Mouse (Mus musculus): Measurements from ENCODE around the gene Mrpl30. TPM values are rescaled to one million over a fixed set of nuclear protein-coding genes. Genes with fewer than 3 reads are reported as not detected.

The Mrpl30 gene
- total RNA-seq (2014; rRNA removed) (105 and 153 TPM in 2 replicates), polyA plus RNA-seq (2015; fragmentation: Nextera tagmentation; extraction: Ambion mirVana) (291 and 359 TPM in 2 replicates)

DNA sequence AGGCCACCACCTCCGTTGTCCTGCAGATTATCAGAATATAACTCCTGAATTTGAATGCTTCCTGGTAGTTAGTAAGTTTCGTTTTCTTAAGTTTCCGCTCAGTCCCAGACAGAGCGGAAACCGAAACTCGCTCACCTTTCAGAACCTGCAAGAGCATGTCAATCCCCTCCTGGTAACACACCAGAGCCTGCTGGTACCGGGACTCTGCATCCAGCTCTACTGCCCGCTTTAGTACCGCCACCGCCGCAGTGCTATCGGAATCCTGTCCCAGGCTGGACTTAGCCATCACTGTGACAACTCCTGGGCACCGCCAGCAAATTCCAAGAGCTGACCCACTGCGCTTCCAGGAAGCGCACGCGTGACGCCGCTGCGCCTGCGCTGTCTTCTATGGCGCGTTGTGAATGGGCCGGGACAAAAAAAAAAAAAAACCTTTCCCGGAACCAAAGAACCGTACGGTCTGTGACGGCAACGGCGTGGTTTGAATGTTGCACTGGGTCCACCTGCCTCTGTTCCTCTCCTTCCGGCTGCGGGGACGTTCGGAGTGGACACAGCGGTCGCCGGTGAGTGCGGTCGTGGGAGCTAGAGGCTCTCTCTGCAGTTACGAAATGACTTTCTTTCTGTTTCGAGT is at the start of gene Mrpl30, which contains the start of gene Mitd1:
TSS of gene Mrpl30 (plus strand) at position 453 of the 628 bp plus-strand sequence.
TSS of gene Mitd1 (minus strand) at position 387 of the 628 bp plus-strand sequence.
- Histone ChIP-seq H3K9ac (peak within 1 kb of the TSS; percentile 63), H3K27me3 (ENCODE audit: insufficient read depth, low read length) (no peaks in the 10 kb centered on the region), H3K36me3 (ENCODE audit: insufficient read depth) (peaks cover 7% of the 10 kb centered on the region; the same call in 1 of the 2 replicates), H3K4me1 (ENCODE audit: insufficient read depth) (peaks cover 6% of the 10 kb centered on the region; the same call in 1 of the 2 replicates), H3K9me3 (ENCODE audit: low read length) (no peaks in the 10 kb centered on the region), H3K4me2 (ENCODE audit: low read depth) (peak within 1 kb of the TSS; percentile 65), H3K27ac (ENCODE audit: low read depth, low read length) (peak within 1 kb of the TSS; percentile 57; the same call in 1 of the 2 replicates), H3K4me3 (ENCODE audit: low read depth, low read length) (peak within 1 kb of the TSS; percentile 62)
- DNase-seq (peak; percentile 95), ATAC-seq (peak; percentile 97)
- WGBS = under 1% methylated on average over 41 of the region's 41 CpGs
- no peak for TF ChIP-seq CTCF (IDR thresholded peaks at IDR 0.05; ENCODE audit: low read depth)

- Histone ChIP-seq H3K9ac (no peak overlapping the region), H3K9me3 (ENCODE audit: low read length) (no peaks in the 10 kb centered on the region), H3K4me1 (ENCODE audit: insufficient read depth) (no peaks in the 10 kb centered on the region), H3K36me3 (ENCODE audit: insufficient read depth) (0 out of 2 replicates have a peak, but pooled peaks cover 6% of the 10 kb centered on the region), H3K4me3 (ENCODE audit: low read depth, low read length) (no peak overlapping the region), H3K4me2 (ENCODE audit: low read depth) (no peak overlapping the region), H3K27ac (ENCODE audit: low read depth, low read length) (no peak overlapping the region), H3K27me3 (ENCODE audit: insufficient read depth, low read length) (no peaks in the 10 kb centered on the region)
- DNase-seq (no peak), ATAC-seq (no peak)
- WGBS = 84% methylated on average over 8 of the region's 8 CpGs
- TF ChIP-seq CTCF (IDR thresholded peaks at IDR 0.05; ENCODE audit: low read depth) = no peak
Measured at GRCm38 (mm10) chr1:37846878-37847277, 43.4 kb upstream of the Mrpl30 start.

GRCm38 (mm10) chr1:37850696-37851095 is 39.6 kb upstream of the Mrpl30 start:
- peaks cover 14% of the 10 kb centered on the region; the same call in 1 of the 2 replicates for H3K36me3 ChIP-seq (ENCODE audit: insufficient read depth)
- DNase-seq (no peak), ATAC-seq (no peak)
- 66% methylated on average over 2 of the region's 2 CpGs for WGBS
- no peak for TF ChIP-seq CTCF (IDR thresholded peaks at IDR 0.05; ENCODE audit: low read depth)
- H3K9me3 ChIP-seq (ENCODE audit: low read length) = no peaks in the 10 kb centered on the region
- H3K27me3 ChIP-seq (ENCODE audit: insufficient read depth, low read length) = no peaks in the 10 kb centered on the region
- no peak overlapping the region for H3K4me3 ChIP-seq (ENCODE audit: low read depth, low read length)
- H3K4me1 ChIP-seq (ENCODE audit: insufficient read depth) = no peaks in the 10 kb centered on the region
- no peak overlapping the region for H3K9ac ChIP-seq
- H3K27ac ChIP-seq (ENCODE audit: low read depth, low read length) = no peak overlapping the region
- no peak overlapping the region for H3K4me2 ChIP-seq (ENCODE audit: low read depth)

- WGBS = 1% methylated on average over 83 of the region's 90 CpGs
- H3K27ac ChIP-seq (ENCODE audit: low read depth, low read length) = peak overlapping the region; percentile 86
- ATAC-seq = peak; percentile 95
- H3K9ac ChIP-seq = peak overlapping the region; percentile 63
- no peaks in the 10 kb centered on the region for H3K36me3 ChIP-seq (ENCODE audit: insufficient read depth)
- peak overlapping the region; percentile 82 for H3K4me3 ChIP-seq (ENCODE audit: low read depth, low read length)
- H3K9me3 ChIP-seq (ENCODE audit: low read length) = no peaks in the 10 kb centered on the region
- H3K27me3 ChIP-seq (ENCODE audit: insufficient read depth, low read length) = peaks cover 3% of the 10 kb centered on the region; the same call in 1 of the 2 replicates
- peak; percentile 72 for TF ChIP-seq CTCF (IDR thresholded peaks at IDR 0.05; ENCODE audit: low read depth)
- H3K4me2 ChIP-seq (ENCODE audit: low read depth) = peak overlapping the region; percentile 70
- DNase-seq = peak; percentile 100
- no peaks in the 10 kb centered on the region for H3K4me1 ChIP-seq (ENCODE audit: insufficient read depth)
Measured at GRCm38 (mm10) chr1:37864511-37865400, 25.5 kb upstream of the Mrpl30 start.

DNA sequence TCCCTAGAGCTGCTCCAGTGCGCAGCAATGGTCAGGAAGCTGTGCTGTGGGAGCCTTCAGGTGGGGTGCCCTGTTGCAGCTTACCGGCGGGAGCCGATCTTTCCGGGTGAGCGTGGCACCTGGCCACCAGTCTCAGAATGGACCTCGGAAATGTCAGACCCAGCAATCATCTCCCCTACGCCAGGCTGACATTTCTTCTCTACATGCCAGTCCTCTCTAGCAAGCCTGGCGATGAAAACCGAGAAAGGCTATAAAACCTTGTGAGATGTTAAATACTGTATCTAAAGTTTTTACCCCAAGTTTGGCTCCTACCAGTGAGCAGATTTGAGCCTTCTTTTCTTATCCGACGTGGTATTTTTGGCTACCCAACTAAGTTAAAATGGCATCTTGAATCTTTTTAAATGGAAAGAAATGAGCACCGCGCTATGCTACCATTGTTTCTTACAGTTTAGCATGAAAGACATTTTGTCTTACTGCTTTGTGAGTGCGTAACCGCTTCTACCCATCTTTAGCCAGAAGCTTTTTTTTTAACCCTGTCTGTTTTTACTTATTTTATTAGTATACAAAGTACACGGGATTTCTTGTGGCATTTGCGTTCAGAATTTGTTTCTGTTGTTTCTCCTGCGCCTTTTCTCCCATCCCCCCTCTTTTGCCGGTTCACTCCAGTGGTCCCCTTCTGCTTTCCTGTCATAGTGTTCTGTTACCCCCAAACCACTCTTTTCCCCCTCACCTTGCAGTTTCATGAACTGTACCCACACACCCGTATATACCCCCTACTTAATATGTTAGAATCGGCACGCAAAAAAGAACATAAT is 24.7 kb upstream of the Mrpl30 start:
- H3K36me3 ChIP-seq (ENCODE audit: insufficient read depth) = no peaks in the 10 kb centered on the region
- peak overlapping the region; percentile 86 for H3K27ac ChIP-seq (ENCODE audit: low read depth, low read length)
- no peak for TF ChIP-seq CTCF (IDR thresholded peaks at IDR 0.05; ENCODE audit: low read depth)
- H3K4me3 ChIP-seq (ENCODE audit: low read depth, low read length) = peak overlapping the region; percentile 82
- no peak for ATAC-seq
- no peaks in the 10 kb centered on the region for H3K4me1 ChIP-seq (ENCODE audit: insufficient read depth)
- H3K27me3 ChIP-seq (ENCODE audit: insufficient read depth, low read length) = peaks cover 3% of the 10 kb centered on the region; the same call in 1 of the 2 replicates
- 8% methylated on average over 23 of the region's 23 CpGs for WGBS
- no peak for DNase-seq
- H3K4me2 ChIP-seq (ENCODE audit: low read depth) = peak overlapping the region; percentile 70
- peak overlapping the region; percentile 63 for H3K9ac ChIP-seq
- H3K9me3 ChIP-seq (ENCODE audit: low read length) = no peaks in the 10 kb centered on the region

DNA sequence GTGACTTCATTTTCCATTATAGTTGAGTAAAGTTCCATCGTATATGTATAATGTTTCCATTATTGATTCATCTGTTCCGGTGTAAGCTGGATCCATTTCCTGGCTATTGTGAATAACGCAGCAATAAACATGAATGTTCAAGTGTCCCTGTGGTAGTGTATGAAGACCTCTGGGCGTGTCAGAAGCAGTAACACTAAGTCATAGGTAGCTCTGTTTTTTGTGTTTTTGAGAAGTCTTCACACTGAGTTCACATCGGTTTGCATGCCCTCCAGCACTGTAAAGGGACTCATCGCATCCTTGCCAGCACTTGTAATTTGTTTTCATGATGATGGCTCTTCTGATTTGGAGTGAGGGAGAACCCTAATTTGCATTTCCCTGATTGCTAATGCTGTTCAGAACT is 24.0 kb upstream of the Mrpl30 start, which contains the start of gene Tsga10:
TSS of gene Tsga10 (minus strand) at position 144 of the 400 bp plus-strand sequence.
- peaks cover 3% of the 10 kb centered on the region; the same call in 1 of the 2 replicates for H3K27me3 ChIP-seq (ENCODE audit: insufficient read depth, low read length)
- DNase-seq (no peak), ATAC-seq (no peak)
- WGBS = 85% methylated on average over 6 of the region's 6 CpGs
- H3K9me3 ChIP-seq (ENCODE audit: low read length) = no peaks in the 10 kb centered on the region
- peak within 1 kb of the TSS; percentile 82 for H3K4me3 ChIP-seq (ENCODE audit: low read depth, low read length)
- H3K27ac ChIP-seq (ENCODE audit: low read depth, low read length) = peak within 1 kb of the TSS; percentile 86
- no peaks in the 10 kb centered on the region for H3K36me3 ChIP-seq (ENCODE audit: insufficient read depth)
- H3K4me2 ChIP-seq (ENCODE audit: low read depth) = peak within 1 kb of the TSS; percentile 70
- H3K4me1 ChIP-seq (ENCODE audit: insufficient read depth) = no peaks in the 10 kb centered on the region
- peak within 1 kb of the TSS; percentile 63 for H3K9ac ChIP-seq
- no peak for TF ChIP-seq CTCF (IDR thresholded peaks at IDR 0.05; ENCODE audit: low read depth)

Data from forebrain, postnatal 0 days (tissue).